Mouse (Mus musculus): ENCODE measurements around the gene Ms4a6b. TPM values are rescaled to one million over a fixed set of nuclear protein-coding genes. Genes with fewer than 3 reads are reported as not detected.
"Not testable (repeated sequence)": the region's sequence is repeated elsewhere in the genome, so short reads cannot be mapped to it uniquely, and the experiment has no call there.

Gene Ms4a6b
- 1 to 10 TPM in 2 of 4 experiments, under 1 TPM in 2; 0.57 to 3.3 (median 1.3) TPM for total RNA-seq (2022)

- DNase-seq (ENCODE audit: low spot score in 2 of 2): no peak
These were observed at the start of gene Ms4a6b for GRCm38 (mm10) chr19:11516246-11516645. TSS of gene Ms4a6b (plus strand) at chr19:11516512.

- DNase-seq (ENCODE audit: low spot score in 2 of 2): not testable (repeated sequence)
These were observed 48.0 kb upstream of the Ms4a6b start for GRCm38 (mm10) chr19:11468361-11468760.

DNA sequence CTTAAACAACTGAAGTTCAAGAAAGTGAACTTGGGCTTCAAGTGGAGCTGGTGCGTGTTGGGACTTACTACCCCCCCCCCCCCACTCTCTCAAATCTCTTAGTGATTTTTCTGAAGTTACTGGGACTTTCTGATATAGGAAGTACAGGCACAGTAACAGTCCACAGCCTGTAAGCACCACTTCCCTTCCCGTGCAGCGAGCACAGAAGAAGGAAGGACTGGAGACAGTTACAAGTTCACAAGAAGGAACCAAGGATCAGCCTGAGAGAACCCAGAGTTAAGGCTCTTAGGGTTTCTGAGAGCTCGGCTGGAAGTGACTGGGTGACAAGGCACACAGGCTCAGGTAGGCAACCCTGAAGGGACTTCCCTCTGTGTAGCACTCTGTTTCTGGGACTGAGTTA is 47.1 kb upstream of the Ms4a6b start, which contains the start of gene Ms4a6c:
Gene Ms4a6c, plus strand, starts transcription at position 152 of the 400 bp plus-strand sequence.
- not testable (repeated sequence) for DNase-seq (ENCODE audit: low spot score in 2 of 2)

DNA sequence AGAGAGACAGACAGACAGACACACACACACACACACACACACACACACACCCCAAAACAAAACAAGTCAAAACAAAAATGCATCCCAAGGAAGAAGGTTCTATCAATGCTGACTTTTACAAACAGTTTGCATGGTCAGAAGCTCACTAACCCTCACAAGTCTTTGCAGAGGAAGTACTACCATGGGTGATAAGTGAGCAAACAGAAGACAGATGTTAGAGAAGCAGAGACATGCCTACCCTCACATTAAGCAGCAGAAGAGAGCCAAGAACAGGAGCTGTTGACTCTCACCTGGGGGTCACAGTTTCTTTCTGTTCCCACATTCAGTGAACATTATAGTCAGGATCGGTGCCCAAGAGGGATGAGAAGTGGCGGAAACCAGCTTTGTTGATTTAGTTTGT is 36.6 kb upstream of the Ms4a6b start:
- no peak for DNase-seq (ENCODE audit: low spot score in 2 of 2)

GRCm38 (mm10) chr19:11482684-11483083 is 33.6 kb upstream of the Ms4a6b start:
- no peak for DNase-seq (ENCODE audit: low spot score in 2 of 2)

GRCm38 (mm10) chr19:11483941-11484340 is 32.4 kb upstream of the Ms4a6b start:
- no peak for DNase-seq (ENCODE audit: low spot score in 2 of 2)

DNA sequence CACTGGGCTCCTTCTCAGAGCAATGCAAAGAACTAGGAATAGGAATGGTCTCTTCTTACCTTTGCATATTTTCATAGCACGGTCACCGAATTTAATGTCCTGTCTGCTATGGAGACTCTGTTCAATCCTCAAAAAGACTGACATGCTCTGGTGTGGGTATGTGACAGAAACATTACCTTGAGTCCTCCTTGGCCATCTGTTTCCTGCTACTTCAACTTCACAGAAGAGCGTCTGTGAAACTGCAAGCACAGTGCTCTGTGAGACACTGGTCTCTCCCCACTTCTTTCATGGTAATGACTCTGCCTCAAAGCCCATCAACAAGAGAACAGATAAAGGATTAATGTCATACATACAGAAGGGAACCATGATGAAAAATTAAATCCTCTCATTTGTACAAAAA is 31.9 kb upstream of the Ms4a6b start:
- DNase-seq (ENCODE audit: low spot score in 2 of 2): no peak

GRCm38 (mm10) chr19:11485266-11485665 is 31.0 kb upstream of the Ms4a6b start:
- no peak for DNase-seq (ENCODE audit: low spot score in 2 of 2)

GRCm38 (mm10) chr19:11485746-11486145 is 30.6 kb upstream of the Ms4a6b start, which contains the start of gene Gm8369:
TSS of gene Gm8369 (plus strand) at chr19:11485938.
- DNase-seq (ENCODE audit: low spot score in 2 of 2): peak in 1 of 2 experiments; percentile 36

DNA sequence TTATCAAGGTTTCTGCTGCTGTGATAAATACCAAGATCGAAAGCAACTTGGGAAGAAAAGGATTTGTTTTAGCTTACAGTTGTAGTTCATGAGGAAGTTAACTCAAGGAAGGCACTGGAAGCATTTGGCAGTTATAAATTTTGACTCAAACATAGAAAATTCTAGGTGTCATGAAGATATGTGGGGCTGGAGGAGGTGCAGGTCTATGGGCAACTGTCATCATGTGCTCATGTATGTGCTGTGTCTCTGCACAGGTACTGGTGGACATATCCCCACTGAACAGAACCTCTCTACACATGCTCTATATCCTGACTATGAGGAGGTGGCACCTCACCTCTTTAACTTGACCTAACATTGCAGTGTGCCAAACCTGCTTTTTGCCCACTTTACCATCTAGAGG is 29.7 kb upstream of the Ms4a6b start:
- DNase-seq (ENCODE audit: low spot score in 2 of 2): no peak

DNA sequence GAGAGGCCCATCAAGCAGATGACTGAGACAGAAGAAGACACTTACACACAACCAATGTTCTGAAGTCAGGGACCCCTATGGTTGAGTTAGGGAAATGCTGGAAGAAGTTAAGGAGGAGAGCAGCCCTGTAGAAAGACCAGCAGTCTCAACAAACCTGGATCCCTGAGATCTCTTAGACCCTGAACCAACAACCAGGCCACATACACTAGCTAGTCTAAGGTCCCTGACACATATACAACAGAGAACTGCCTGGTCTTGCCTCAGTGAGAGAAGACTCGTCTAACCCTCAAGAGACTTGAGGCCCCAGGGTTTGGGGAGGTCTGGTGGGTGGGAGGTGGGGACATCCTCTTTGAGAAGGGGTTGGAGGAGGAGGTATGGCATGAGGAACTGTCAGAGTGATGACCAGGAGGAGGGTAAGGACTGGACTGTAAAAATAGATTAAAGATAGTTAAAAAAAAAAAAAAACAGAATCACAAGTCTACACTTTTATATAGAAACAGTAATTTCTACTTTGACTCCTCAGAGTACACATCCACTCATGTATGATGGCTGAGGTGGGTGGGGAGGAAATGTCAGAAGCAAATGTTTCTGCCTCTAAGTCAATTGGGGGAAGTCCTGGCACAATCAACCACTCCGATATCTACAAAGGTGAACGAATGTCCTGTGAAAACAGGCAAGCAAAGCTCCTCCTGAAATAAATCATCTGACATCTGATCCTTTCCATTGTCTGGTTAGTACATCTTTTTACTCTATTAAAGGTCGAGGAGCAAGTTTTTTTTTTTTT is 24.7 kb upstream of the Ms4a6b start:
- no peak for DNase-seq (ENCODE audit: low spot score in 2 of 2)

DNA sequence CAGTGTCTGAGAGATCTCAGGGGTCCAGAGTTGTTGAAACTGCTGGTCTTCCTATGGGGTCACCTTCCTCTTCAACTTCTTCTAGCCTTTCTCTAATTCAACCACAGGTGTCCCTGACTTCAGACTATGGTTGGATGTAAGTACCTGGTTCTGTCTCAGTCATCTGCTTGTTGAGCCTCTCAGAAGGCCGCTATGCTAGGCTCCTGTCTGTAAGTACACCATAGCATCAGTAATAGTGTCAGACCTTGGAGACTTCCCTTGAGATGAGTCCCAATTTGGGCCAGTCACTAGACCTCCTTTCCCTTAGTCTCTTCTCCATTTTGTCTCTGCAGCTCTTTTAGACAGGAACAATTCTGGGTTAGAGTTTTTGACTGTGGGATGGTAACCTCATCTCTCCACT is 23.6 kb upstream of the Ms4a6b start:
- DNase-seq (ENCODE audit: low spot score in 2 of 2): no peak

- no peak for DNase-seq (ENCODE audit: low spot score in 2 of 2)
These were observed 21.8 kb upstream of the Ms4a6b start for GRCm38 (mm10) chr19:11494519-11494918.

DNA sequence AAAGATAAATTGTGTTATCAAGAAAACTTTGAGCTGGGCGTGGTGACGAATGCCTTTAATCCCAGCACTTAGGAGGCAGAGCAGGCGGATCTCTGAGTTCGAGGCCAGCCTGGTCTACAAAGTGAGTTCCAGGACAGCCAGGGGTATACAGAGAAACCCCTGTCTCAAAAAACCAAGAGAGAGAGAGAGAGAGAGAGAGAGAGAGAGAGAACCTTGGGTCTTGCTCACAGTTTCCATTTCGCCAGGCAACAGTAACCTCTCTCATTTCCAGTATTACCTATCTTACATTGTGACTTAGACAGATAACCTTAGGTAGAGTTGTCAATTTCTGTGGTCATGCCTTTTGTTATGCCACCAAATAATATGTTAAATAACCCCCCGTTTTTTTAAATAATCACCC is 20.0 kb upstream of the Ms4a6b start:
- no peak for DNase-seq (ENCODE audit: low spot score in 2 of 2)

DNA sequence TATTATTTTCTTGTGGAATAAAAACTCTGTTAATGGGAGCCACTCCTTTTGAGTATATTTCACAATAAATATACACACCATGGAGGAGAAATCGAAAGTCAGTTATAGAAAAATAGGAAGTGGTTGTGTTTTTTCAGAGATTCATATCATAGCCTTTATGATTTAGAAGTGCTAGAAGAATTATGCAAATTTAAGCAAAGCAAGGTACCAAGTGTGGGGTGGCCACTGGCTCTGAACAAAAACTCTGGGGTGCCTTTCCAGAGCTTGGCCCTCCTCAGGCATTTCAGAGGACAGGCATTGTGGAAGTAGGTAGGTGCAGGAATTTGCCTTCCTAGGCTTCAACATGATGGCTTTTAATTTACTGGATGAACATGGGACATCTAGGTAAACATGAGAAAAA is 19.0 kb upstream of the Ms4a6b start:
- DNase-seq (ENCODE audit: low spot score in 2 of 2): not testable (repeated sequence)

DNA sequence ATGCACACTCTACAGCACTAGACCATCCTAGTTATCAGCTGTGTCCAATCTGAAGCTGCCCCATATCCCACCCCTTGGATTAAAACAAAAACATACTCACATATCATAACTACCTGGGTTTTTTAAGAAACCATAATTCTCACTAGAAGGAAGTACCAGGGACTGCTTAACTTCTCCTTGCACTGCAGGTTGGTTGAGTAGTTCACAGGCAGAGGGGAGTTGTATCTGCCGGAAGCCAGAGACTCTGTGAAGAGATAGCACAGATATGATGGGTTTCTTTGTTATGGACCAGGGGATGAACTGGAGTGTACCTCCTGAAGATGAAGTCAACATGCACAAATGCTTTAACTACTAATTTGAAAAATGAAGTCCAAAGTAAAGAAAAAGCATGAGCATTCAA is 15.5 kb upstream of the Ms4a6b start:
- no peak for DNase-seq (ENCODE audit: low spot score in 2 of 2)

DNA sequence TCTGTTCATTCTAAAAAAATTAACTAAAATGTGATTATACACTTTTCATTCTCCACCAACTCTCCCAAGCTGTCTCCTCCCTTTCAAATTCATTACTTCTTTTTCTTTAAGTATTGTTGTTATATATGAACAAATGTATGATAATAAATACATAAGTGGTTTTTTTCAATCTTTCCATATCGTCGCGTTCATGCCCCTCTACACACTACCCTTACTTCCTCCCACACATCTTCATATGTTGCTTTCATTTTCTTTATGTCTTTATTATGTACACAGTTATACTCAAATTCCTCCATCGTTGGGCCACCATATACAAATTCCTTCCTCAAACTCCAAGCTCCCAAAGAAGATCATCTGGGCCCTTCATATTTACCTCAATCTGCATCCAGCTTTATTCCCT is 15.0 kb upstream of the Ms4a6b start:
- DNase-seq (ENCODE audit: low spot score in 2 of 2): no peak

DNA sequence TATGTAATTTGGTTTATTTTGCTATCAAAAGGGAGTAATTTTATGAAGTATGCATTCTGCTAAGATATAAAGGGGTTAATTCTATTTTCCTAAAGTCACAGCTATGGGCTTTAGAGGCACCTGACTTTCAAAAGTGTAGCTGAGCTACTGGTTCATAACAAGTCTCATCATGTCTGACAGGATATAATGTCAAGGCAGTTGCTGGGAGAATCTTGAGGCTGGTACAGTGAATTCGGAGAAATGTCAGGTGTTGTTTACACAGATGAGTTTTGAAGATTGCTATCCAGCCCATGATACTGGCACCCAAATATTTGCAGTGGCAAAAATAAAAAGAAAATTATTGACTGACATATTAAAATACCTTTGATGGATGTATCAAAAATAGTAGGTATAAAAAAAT is 11.5 kb upstream of the Ms4a6b start:
- DNase-seq (ENCODE audit: low spot score in 2 of 2): no peak

GRCm38 (mm10) chr19:11513458-11513857 is 2.9 kb upstream of the Ms4a6b start:
- no peak for DNase-seq (ENCODE audit: low spot score in 2 of 2)

DNA sequence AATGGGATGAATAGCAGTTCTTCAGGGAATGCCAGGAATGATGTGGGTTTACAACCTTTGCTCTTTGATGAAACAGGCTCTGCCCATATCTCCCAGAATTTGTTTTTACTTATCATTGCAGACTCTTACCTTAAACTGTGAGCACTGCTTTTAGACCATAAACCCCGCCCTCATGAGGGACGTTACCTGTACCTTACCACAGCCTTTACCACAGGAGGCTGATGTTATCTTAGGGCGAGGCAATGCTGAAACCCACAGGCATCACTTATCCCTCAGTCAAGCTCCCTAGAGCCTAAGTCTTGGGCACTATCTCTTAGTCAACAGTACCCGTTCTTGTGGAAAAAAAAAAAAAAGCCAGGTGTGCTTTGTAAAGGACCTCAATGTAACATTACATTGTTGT is 533 bp downstream of the Ms4a6b start:
- no peak for DNase-seq (ENCODE audit: low spot score in 2 of 2)

DNA sequence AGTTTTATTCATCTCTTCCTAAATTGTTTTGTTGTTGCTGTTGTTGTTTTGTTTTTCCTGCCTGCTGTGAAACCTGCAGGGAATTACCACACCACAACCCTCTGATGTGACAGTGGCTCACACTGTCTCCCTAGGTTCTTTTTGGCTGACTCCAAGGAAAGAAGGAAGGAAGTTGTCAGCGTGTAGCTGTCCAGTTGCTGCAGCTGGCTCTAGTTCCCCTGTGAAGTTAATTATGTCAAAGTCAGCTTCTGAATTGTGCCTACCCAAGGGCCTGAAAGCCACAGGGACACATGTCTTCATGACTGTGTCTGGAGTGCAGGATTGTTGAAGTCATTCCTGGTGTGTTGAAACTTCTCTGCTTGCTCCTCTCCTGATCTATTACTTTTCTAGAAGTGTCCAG is 1.1 kb downstream of the Ms4a6b start:
- DNase-seq (ENCODE audit: low spot score in 2 of 2): not testable (repeated sequence)

DNA sequence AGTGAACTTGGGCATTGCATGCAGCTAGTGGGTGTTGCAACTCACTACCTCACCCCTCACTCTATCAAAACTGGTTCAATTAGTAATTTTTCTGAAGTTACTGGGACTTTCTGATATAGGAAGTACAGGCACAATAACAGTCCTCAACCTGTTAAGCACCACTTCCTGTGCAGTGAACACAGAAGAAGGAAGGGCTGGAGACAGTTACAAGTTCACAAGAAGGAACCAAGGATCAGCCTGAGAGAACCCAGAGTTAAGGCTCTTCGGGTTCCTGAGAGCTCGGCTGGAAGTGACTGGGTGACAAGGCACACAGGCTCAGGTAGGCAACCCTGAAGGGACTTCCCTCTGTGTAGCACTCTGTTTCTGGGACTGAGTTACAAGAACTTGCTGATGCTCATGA is 2.0 kb downstream of the Ms4a6b start:
- not testable (repeated sequence) for DNase-seq (ENCODE audit: low spot score in 2 of 2)

GRCm38 (mm10) chr19:11520146-11520545 is 3.8 kb downstream of the Ms4a6b start:
- DNase-seq (ENCODE audit: low spot score in 2 of 2): no peak

Data from left cerebral cortex, adult 8-10 months (tissue).